Comparison of ENCODE assay signal across 28 mouse cellular contexts in genomic region chr6:41694407-41694806, GRCm38 (mm10). TPM values are rescaled to one million over a fixed set of nuclear protein-coding genes. Genes with fewer than 3 reads are reported as not detected.
"Had no signal": no experiment of that assay in that cellular context is flagged by ENCODE, and none has a peak within 500 bp of the region (broad histone marks: within the 10 kb centered on the region; RNA-seq: fewer than 3 reads in every experiment).

No protein-coding gene starts in this region.

- H3K4me1 ChIP-seq: lung, embryonic 15.5 days; midbrain, embryonic 10.5 days; midbrain, embryonic 12.5 days; neural tube, embryonic 13.5 days; neural tube, embryonic 15.5 days had no signal

- H3K9me3 ChIP-seq: lung, embryonic 15.5 days; midbrain, embryonic 10.5 days; midbrain, embryonic 12.5 days; neural tube, embryonic 13.5 days; neural tube, embryonic 15.5 days had no signal

- H3K27me3 ChIP-seq: lung, embryonic 15.5 days; midbrain, embryonic 12.5 days; neural tube, embryonic 13.5 days; neural tube, embryonic 15.5 days had no signal

- H3K9ac ChIP-seq: liver, postnatal 0 days; lung, embryonic 15.5 days; midbrain, embryonic 12.5 days; neural tube, embryonic 13.5 days; neural tube, embryonic 15.5 days had no signal

- ATAC-seq: liver, postnatal 0 days; lung, postnatal 0 days; midbrain, embryonic 16.5 days had no signal

- H3K27ac ChIP-seq: lung, embryonic 15.5 days; midbrain, embryonic 10.5 days; midbrain, embryonic 12.5 days; neural tube, embryonic 13.5 days; neural tube, embryonic 15.5 days had no signal

- DNase-seq: liver, postnatal 0 days; lung, adult 2 months; lung, postnatal 14 days; lung, postnatal 36 days; midbrain, embryonic 14.5 days; retina, postnatal 1 day; right cerebral cortex, adult 18-20 months; right cerebral cortex, postnatal 25 days; right cerebral cortex, postnatal 4 days; spleen, adult 18-20 months; thymus, adult 2 months; thymus, postnatal 25 days; thymus, postnatal 4 days had no signal

- H3K4me3 ChIP-seq: lung, embryonic 15.5 days; midbrain, embryonic 10.5 days; midbrain, embryonic 12.5 days; myocyte; neural tube, embryonic 13.5 days; neural tube, embryonic 15.5 days had no signal

- H3K4me2 ChIP-seq: lung, embryonic 15.5 days; midbrain, embryonic 12.5 days; neural tube, embryonic 13.5 days; neural tube, embryonic 15.5 days had no signal

- H3K36me3 ChIP-seq: lung, embryonic 15.5 days; midbrain, embryonic 10.5 days; midbrain, embryonic 12.5 days; neural tube, embryonic 13.5 days; neural tube, embryonic 15.5 days had no signal

RNA-seq across cellular contexts. Expression of gene Kel, which starts 9.7 kb away (rescaled TPM):
- polyA plus RNA-seq: lung, adult 2 months; myocyte; small intestine, adult 2 months; urinary bladder, adult 2 months had no signal

RNA-seq across cellular contexts. Expression of gene Llcfc1, which starts 10.2 kb away (rescaled TPM):
- total RNA-seq: megakaryocyte, adult 5-6 weeks; megakaryocyte-erythroid progenitor cell, adult 5-6 weeks had no signal
- polyA plus RNA-seq: liver, postnatal 0 days; lung, adult 2 months; lung, embryonic 15.5 days; lung, postnatal 0 days; midbrain, embryonic 10.5 days; midbrain, embryonic 12.5 days; midbrain, embryonic 14.5 days; midbrain, embryonic 16.5 days; myocyte; neural tube, embryonic 11.5 days; neural tube, embryonic 13.5 days; neural tube, embryonic 15.5 days; small intestine, adult 2 months; thymus, adult 2 months; urinary bladder, adult 2 months had no signal

RNA-seq across cellular contexts. Expression of gene Trpv5, which starts 13.8 kb away (rescaled TPM):
- total RNA-seq: megakaryocyte, adult 5-6 weeks had no signal
- polyA plus RNA-seq: lung, adult 2 months; lung, embryonic 15.5 days; lung, postnatal 0 days; midbrain, embryonic 10.5 days; midbrain, embryonic 12.5 days; midbrain, embryonic 14.5 days; midbrain, embryonic 16.5 days; myocyte; neural tube, embryonic 11.5 days; neural tube, embryonic 13.5 days; neural tube, embryonic 15.5 days; small intestine, adult 2 months; stomach, embryonic 14.5 days; stomach, embryonic 16.5 days; thymus, adult 2 months; urinary bladder, adult 2 months had no signal

RNA-seq across cellular contexts. Expression of gene Trpv6, which starts 58.2 kb away (rescaled TPM):
- total RNA-seq: megakaryocyte, adult 5-6 weeks; megakaryocyte-erythroid progenitor cell, adult 5-6 weeks had no signal
- polyA plus RNA-seq: liver, postnatal 0 days had no signal
